Mouse (Mus musculus) lung, adult 18-20 months (tissue): ENCODE results near the gene Fto.

Source experiments
- DNase-seq, 2 experiments: peaks; one replicate each; pipeline ENCODE4 v3.0.0; 2022; ENCODE audit warnings: mixed read lengths in 2 of 2

The Fto gene

DNA sequence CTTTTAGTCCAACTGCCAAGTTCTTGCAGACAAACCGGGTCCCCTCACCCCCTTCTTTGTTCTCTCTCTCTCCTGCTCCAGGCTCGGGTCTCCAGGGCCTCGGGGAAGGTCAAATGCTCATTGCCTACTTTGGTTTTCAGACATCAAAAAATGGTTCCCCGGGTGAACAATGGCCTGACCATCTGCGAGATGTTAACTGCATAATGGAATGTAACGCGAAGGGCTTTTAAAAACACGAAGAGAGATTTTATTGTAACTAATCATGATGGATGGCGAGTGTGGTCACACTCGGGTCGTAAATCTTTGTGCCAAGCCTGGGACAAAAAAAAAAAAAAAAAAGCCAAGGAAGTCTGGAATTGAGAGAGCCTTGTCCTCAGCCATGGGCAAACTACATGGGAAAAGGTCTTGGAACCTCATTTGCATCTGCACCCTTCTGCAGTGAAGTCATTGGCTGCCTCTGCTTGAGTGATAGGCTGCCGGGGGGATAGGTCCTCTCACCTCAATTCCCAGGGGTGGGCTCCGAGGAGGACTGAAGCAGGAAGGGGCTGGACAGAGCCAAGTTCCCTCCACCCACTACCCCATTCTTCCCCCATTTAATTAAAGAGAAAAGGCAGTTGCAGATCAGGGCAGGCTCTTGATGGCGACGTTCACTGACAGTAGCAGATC is 378.9 kb downstream of the Fto start:
- no peak for DNase-seq

DNA sequence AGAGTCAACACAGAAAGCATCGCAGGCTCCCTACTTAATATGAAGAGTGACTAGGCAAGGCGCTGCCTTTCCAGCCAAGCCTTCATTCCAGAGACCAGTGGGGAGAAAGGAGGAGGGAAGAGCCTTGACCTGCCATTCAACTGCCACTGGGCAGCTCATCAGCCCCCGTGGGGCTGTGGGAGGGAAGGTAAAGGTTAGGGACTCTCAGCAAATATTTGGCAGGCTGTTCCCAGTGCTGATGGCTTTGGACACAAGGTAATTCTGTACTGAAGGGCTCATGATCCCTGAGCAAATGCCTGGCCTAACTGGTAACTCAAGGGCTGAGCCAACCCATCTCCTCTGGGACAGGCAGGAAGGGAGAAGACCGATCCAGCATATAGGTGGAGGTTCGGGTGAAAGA is 393.2 kb downstream of the Fto start:
- no peak for DNase-seq

DNA sequence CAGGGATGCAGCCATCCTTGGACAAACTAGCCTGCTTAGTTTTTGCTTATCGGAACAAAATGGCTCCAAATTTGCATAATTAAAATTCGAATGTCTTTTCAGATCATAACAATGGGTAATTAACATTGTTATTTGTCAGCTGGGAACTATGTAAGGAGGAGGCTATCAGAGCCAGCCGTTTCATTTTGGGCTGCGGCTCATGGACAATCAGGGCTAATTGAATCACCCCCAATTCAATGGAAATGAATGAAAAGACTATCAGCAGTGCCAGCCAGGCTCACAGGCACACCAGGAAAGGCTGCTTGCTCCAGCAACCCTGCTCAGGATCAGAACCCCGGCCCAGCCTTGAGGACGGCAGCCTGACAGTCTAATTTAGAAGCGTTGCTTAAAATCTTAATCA is 395.3 kb downstream of the Fto start:
- no peak for DNase-seq

DNA sequence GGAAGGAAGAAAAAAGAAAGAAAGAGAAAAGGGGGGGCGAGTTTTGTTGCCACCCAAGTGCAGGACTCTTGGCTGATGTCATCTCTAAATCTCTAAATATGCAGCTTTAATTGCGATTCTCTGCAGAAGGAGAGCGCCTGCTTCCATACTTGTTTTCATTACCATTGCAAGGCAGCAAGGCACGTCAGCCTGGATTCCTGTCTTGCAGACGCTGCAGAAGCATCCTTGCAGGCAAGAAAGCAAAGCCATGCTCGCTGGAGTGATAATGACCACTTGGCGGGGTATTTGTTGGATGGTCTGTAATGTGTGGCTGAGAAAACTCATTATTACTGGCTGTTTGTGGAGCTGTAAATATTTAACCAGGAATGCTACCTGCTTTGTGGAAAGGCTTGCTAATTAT is 396.4 kb downstream of the Fto start:
- DNase-seq: no peak

DNA sequence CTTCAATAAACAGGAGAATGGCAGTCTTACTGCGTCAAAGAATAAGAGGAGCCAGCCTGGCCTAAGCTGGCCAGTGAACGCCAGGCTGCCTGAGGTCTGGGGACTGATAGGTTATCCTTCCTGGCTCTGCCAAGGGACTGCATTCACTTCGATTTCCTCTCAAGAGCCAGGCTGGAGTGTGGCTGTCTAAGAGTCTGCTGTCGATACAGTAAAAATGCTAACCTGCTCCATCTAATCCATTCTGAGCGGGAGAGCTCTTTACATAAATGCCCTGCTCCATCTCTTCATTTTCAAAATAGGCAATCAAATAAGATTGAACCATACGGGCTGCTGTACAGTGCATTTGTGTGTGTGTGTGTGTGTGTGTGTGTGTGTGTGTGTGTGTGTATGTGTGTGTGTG is 397.9 kb downstream of the Fto start:
- DNase-seq: no peak

DNA sequence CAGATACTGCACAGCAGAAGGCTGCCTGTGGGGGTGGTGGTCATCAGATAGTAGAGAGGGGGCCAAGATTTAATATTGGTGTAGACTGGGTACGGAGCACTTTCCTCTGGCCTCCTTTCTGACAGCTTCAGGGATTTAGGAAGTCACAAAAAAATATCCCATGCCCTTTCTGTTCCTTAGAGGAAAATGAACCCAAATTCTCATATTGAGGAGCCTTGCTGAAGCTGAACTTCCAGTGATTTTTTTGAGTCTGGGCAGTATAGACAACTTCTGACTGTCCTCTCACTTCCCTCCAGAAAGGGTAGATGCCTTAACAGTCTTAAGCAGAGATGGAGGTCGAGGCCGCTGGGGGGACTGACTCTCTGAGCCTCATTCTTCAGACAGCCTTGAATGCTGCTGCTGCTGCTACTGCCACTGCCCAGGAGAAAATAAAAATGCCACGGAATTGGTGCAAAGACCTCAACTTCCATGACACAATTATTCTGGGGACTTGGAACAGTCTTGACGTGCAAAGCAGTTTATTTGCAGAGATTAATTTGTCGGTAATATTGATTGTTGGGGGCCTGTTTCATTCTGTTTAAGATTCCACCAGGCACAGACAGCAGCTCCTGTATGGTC is 398.8 kb downstream of the Fto start:
- DNase-seq: no peak

DNA sequence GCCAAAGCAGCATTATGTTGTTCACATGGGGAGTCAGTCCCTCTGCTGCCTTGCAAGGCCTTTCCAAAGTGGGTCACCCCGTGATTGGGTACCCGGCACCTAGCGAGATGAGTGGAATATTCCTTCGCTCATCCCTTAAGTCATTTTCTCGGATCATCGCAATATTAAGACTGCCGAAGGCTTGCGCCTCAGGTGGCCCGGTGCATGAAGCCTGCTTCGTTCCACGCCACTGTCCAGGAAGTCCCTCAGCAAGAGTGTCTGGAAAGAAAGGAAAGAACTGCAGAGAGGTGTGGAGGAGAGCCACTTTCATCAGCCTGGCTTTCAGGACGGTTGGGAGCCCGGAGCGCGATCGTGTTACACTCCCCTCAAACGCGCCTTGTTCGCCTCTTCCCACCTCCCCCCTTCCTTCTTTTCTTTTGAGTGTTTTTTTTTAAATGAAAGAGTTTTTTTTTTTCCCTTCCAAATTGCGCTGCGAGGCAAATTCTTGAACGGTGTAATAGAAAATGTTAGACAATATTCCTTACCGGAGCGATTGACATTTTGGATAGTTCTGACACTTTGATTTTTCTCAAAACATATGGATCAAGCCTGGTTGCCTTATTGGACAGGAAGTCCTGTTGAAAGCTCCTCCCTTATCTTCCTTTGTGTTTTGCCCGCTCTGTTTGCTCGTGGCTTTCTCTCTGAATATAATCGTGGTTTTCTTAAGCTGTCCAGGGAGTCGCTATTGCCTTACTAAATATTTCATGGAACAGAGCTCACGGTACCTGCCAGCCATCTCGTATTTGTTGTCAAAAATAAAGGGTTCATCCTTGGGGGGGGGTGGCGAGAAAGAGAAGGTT is 399.6 kb downstream of the Fto start:
- no peak for DNase-seq

DNA sequence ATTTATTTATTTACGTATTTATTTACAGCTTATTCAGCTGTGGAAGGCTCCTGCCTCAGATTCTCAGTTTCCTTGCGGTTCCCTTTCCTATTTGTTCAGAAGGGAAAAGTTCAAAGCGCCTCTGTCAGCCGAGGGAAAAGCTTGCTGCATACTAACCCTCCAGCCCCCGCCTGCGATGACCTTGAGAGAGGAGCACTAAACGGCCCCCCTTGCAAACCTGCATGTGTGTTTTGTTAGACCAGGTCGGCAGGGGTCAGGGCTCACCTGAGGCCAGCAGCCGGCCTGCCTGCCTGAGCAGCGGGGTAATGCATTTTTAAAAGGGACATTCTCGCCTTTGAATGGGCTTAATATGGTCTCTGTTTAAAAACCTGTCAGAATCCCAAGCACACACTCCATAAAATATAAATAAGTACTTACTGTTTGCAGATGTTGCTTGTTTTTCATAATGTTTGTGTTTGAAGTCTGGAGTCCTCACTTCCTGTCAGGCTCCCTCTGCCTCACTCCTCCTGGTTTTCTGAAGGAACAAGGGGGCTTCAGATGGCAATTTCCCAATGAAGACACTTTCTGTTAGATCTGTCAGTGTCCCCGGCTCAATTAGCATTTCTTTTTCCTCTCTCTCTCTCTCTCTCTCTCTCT is 400.5 kb downstream of the Fto start:
- DNase-seq: no peak

DNA sequence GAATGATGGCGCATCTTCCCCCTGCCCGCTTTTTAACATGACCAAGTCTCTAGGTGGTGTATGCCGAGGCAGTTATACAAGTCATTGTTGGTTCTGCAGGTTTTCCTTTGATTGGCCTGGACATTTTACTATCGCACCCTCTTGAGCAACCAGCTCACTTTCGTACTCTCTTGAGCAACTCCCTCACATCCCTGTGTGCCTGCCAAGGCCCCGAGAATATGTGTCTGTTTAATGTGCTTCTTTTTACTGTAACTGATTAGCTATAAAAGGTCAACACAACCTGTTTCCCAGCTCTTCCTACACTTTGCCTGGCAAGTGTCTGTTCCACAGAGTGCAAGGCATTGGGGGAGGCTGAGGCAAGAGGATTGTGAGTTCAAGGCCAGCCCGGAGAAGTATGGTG is 401.4 kb downstream of the Fto start:
- peak in 1 of 2 experiments; percentile 5 for DNase-seq

DNA sequence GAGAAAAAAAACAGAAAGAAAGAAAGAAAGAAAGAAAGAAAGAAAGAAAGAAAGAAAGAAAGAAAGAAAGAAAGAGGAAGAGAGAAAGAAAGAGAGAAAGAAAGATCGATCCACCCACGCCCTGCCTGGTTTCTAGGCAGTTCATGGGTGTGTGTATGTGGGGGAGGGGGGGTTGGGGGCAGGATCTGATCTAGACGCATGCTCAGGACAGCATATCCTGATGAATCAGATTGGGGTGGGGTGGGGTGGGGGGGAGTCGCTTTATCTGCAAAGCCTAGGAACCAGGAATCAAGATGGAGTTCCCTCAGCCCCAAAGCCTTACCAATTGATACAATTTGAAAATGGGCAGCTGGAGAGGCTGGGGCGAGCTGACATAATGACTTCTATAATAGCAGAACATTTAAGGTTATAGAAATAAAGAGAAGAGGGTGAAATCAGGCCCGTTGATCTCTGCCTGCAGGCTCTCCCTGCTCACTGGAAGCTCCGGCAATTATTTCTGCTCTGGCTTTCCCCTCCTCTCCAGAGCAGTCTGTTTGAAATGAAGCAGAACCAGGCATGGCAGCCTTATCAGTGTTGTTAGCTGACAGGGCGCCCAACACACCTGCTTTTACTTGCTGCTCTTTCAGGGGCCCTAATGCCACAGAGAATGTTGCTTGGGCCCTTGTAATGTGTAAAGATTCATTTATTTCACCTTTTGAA is 402.2 kb downstream of the Fto start:
- DNase-seq: no peak
